18 mouse cellular contexts compared by ENCODE assay signal in genomic region chr2:71809289-71809860, GRCm38 (mm10).
A peak's percentile ranks its signal among the peaks of the same experiment; 100 is the strongest.
DNase-seq lines count a peak whose midpoint lies in the region; ATAC-seq and TF ChIP-seq lines count a peak whose summit lies in the region.
"Had no signal": no experiment of that assay in that cellular context is flagged by ENCODE, and none has a peak within 500 bp of the region (broad histone marks: within the 10 kb centered on the region; RNA-seq: fewer than 3 reads in every experiment).

No protein-coding gene starts in this region.

- no peak overlapping the region for H3K9ac ChIP-seq in liver, embryonic 12.5 days
- no peak overlapping the region for H3K9ac ChIP-seq in hindbrain, postnatal 0 days (replicated peaks; ENCODE audit: low read length)
- H3K9ac ChIP-seq: embryonic facial prominence, embryonic 12.5 days; hindbrain, embryonic 12.5 days; neural tube, embryonic 12.5 days had no signal

- ATAC-seq in liver, embryonic 12.5 days: peak; percentile 73; the same call in 1 of the 2 replicates
- no peak for ATAC-seq in hindbrain, postnatal 0 days

- DNase-seq in adrenal gland, adult 2 months: peak; percentile 78
- DNase-seq in adrenal gland, adult 18-20 months (ENCODE audit: low spot score in 2 of 2): no peak
- DNase-seq in spleen, adult 2 months (ENCODE audit: low read depth in 1 of 2, low spot score in 2 of 2): no peak
- DNase-seq in spleen, postnatal 10 days (ENCODE audit: low spot score in 2 of 2): no peak
- DNase-seq in yolk sac, embryonic 10.5 days (ENCODE audit: low spot score): no peak
- DNase-seq in lung, postnatal 10 days: no peak
- DNase-seq in hindbrain, postnatal 0 days (ENCODE audit: low spot score): no peak
- DNase-seq: cerebellum, adult 11 months; gastrocnemius, postnatal 25 days; kidney, adult 2 months; left cerebral cortex, postnatal 4 days; lung, adult 18-20 months; right cerebral cortex, postnatal 25 days; thymus, adult 2 months had no signal

- peak overlapping the region; percentile 55 for H3K27ac ChIP-seq in spleen, adult 2 months (ENCODE audit: insufficient read depth, low read length)
- no peak overlapping the region for H3K27ac ChIP-seq in liver, embryonic 12.5 days
- no peak overlapping the region for H3K27ac ChIP-seq in hindbrain, postnatal 0 days
- H3K27ac ChIP-seq: embryonic facial prominence, embryonic 12.5 days; hindbrain, embryonic 12.5 days; neural tube, embryonic 12.5 days had no signal

- TF ChIP-seq POLR2A in spleen, adult 2 months (IDR thresholded peaks at IDR 0.05; ENCODE audit: low read depth, low read length): no peak

- 77% methylated on average over 10 of the region's 10 CpGs for WGBS in spleen, adult 2 months
- WGBS in liver, embryonic 12.5 days (ENCODE audit: insufficient replicate concordance): 34% methylated on average over 10 of the region's 10 CpGs
- 93% methylated on average over 10 of the region's 10 CpGs for WGBS in hindbrain, postnatal 0 days

- peaks cover 11% of the 10 kb centered on the region; the same call in 1 of the 2 replicates for H3K4me1 ChIP-seq in spleen, adult 2 months (ENCODE audit: control insufficient read depth, insufficient read depth, insufficient read length)
- peaks cover 52% of the 10 kb centered on the region for H3K4me1 ChIP-seq in liver, embryonic 12.5 days
- H3K4me1 ChIP-seq in hindbrain, postnatal 0 days (ENCODE audit: insufficient read depth, low read length): peaks cover 7% of the 10 kb centered on the region; the same call in 1 of the 2 replicates

- no peak for TF ChIP-seq CTCF in spleen, adult 2 months (IDR thresholded peaks at IDR 0.05; ENCODE audit: extremely low read depth, insufficient read depth, insufficient read length, insufficient replicate concordance)
- TF ChIP-seq CTCF in hindbrain, postnatal 0 days (IDR thresholded peaks at IDR 0.05; ENCODE audit: low read depth): no peak

- no peak overlapping the region for H3K4me3 ChIP-seq in spleen, adult 2 months (ENCODE audit: extremely low read depth, insufficient read depth, insufficient read length)
- no peak overlapping the region for H3K4me3 ChIP-seq in liver, embryonic 12.5 days
- H3K4me3 ChIP-seq in hindbrain, postnatal 0 days (ENCODE audit: low read length): no peak overlapping the region
- H3K4me3 ChIP-seq: embryonic facial prominence, embryonic 12.5 days; hindbrain, embryonic 12.5 days; neural tube, embryonic 12.5 days had no signal

- H3K27me3 ChIP-seq in spleen, adult 2 months (ENCODE audit: control insufficient read depth, insufficient read depth, low read length): no peaks in the 10 kb centered on the region
- no peaks in the 10 kb centered on the region for H3K27me3 ChIP-seq in liver, embryonic 12.5 days (replicated peaks)
- no peaks in the 10 kb centered on the region for H3K27me3 ChIP-seq in hindbrain, postnatal 0 days (ENCODE audit: insufficient read depth, low read length)
- H3K27me3 ChIP-seq: embryonic facial prominence, embryonic 12.5 days; neural tube, embryonic 12.5 days had no signal

- peak overlapping the region; percentile 22 for H3K4me2 ChIP-seq in liver, embryonic 12.5 days
- no peak overlapping the region for H3K4me2 ChIP-seq in hindbrain, postnatal 0 days (ENCODE audit: low read depth, low read length)
- H3K4me2 ChIP-seq: embryonic facial prominence, embryonic 12.5 days; hindbrain, embryonic 12.5 days; neural tube, embryonic 12.5 days had no signal

- no peaks in the 10 kb centered on the region for H3K9me3 ChIP-seq in liver, embryonic 12.5 days (replicated peaks)
- H3K9me3 ChIP-seq in hindbrain, postnatal 0 days (ENCODE audit: low read length): no peaks in the 10 kb centered on the region
- H3K9me3 ChIP-seq: embryonic facial prominence, embryonic 12.5 days; hindbrain, embryonic 12.5 days; neural tube, embryonic 12.5 days had no signal

- no peaks in the 10 kb centered on the region for H3K36me3 ChIP-seq in spleen, adult 2 months (ENCODE audit: control insufficient read depth, insufficient read depth, low read length)
- H3K36me3 ChIP-seq in liver, embryonic 12.5 days: no peaks in the 10 kb centered on the region
- no peaks in the 10 kb centered on the region for H3K36me3 ChIP-seq in hindbrain, postnatal 0 days (ENCODE audit: insufficient read depth, low read length)
- H3K36me3 ChIP-seq: embryonic facial prominence, embryonic 12.5 days; hindbrain, embryonic 12.5 days; neural tube, embryonic 12.5 days had no signal
